8 mouse cellular contexts compared by ENCODE assay signal in genomic region chr2:30807648-30808295, GRCm38 (mm10). TPM values are rescaled to one million over a fixed set of nuclear protein-coding genes. Genes with fewer than 3 reads are reported as not detected.
DNase-seq lines count a peak whose midpoint lies in the region; ATAC-seq and TF ChIP-seq lines count a peak whose summit lies in the region.

Ntmt1 (plus strand) TSS chr2:30807826.

- peak; percentile 95 for ATAC-seq in common myeloid progenitor, adult 5-6 weeks (replicated peaks; ENCODE audit: low read depth, poor library complexity, severe bottlenecking)
- peak; percentile 99 for ATAC-seq in hindbrain, postnatal 0 days
- peak; percentile 97 for ATAC-seq in megakaryocyte, adult 5-6 weeks (ENCODE audit: poor library complexity, severe bottlenecking)

- WGBS in hindbrain, postnatal 0 days: 1% methylated on average over 38 of the region's 44 CpGs

- peak within 1 kb of the TSS; percentile 94 for H3K4me2 ChIP-seq in hindbrain, postnatal 0 days (ENCODE audit: low read depth, low read length)

- TF ChIP-seq CTCF in gastrocnemius, adult 2 months (IDR thresholded peaks at IDR 0.05): no peak
- 0 out of 2 replicates have a peak, but pooled peaks have one; percentile 1 for TF ChIP-seq CTCF in hindbrain, postnatal 0 days (IDR thresholded peaks at IDR 0.05; ENCODE audit: low read depth)
- TF ChIP-seq CTCF in left cerebral cortex, adult 2 months (IDR thresholded peaks at IDR 0.05): no peak

- H3K4me3 ChIP-seq in gastrocnemius, adult 2 months: peak within 1 kb of the TSS; percentile 93
- peak within 1 kb of the TSS; percentile 65 for H3K4me3 ChIP-seq in hindbrain, postnatal 0 days (ENCODE audit: low read length)
- peak within 1 kb of the TSS; percentile 94 for H3K4me3 ChIP-seq in left cerebral cortex, adult 2 months

- intact Hi-C loops in gastrocnemius, adult 2 months (cut with DNase I): no loop called here
- intact Hi-C loops in left cerebral cortex, adult 2 months (cut with DNase I): no loop called here

- H3K9me3 ChIP-seq in hindbrain, postnatal 0 days (ENCODE audit: low read length): no peaks in the 10 kb centered on the region

- H3K27me3 ChIP-seq in hindbrain, postnatal 0 days (ENCODE audit: insufficient read depth, low read length): no peaks in the 10 kb centered on the region

- peak within 1 kb of the TSS; percentile 85 for H3K9ac ChIP-seq in hindbrain, postnatal 0 days (replicated peaks; ENCODE audit: low read length)

- peaks cover 9% of the 10 kb centered on the region; the same call in 1 of the 2 replicates for H3K4me1 ChIP-seq in hindbrain, postnatal 0 days (ENCODE audit: insufficient read depth, low read length)

- peak within 1 kb of the TSS; percentile 97 for H3K27ac ChIP-seq in gastrocnemius, adult 2 months
- peak within 1 kb of the TSS; percentile 86 for H3K27ac ChIP-seq in hindbrain, postnatal 0 days
- H3K27ac ChIP-seq in left cerebral cortex, adult 2 months: peak within 1 kb of the TSS; percentile 91

- peaks cover 2% of the 10 kb centered on the region for H3K36me3 ChIP-seq in hindbrain, postnatal 0 days (ENCODE audit: insufficient read depth, low read length)

- peak; percentile 100 for DNase-seq in ZHBTc4 (ENCODE audit: low read depth, low spot score)
- DNase-seq in gastrocnemius, adult 2 months: peak; percentile 100
- peak; percentile 98 for DNase-seq in hindbrain, postnatal 0 days (ENCODE audit: low spot score)
- DNase-seq in left cerebral cortex, adult 2 months (ENCODE audit: extremely low spot score in 1 of 2, low spot score in 2 of 2): peak; percentile 97 to 99
- DNase-seq in right cerebral cortex, adult 2 months (ENCODE audit: low spot score in 2 of 2): peak; percentile 99
- peak; percentile 100 for DNase-seq in urinary bladder, postnatal 14 days (ENCODE audit: low spot score)

RNA-seq across cellular contexts. Expression of gene Ntmt1, which starts in this region (rescaled TPM):
- 16.4 and 26.9 TPM in 2 replicates for total RNA-seq in common myeloid progenitor, adult 5-6 weeks (2017)
- total RNA-seq in gastrocnemius, adult 2 months (2021): 10 to 100 TPM; 14.3 to 15.6 TPM
- total RNA-seq in hindbrain, postnatal 0 days (2014; rRNA removed): 79.5 and 96.3 TPM in 2 replicates
- 95.9 and 99.6 TPM in 2 replicates for polyA plus RNA-seq in hindbrain, postnatal 0 days (2015; fragmentation: Nextera tagmentation; extraction: Ambion mirVana)
- 10 to 100 TPM; 35.2 to 38.8 TPM for total RNA-seq in left cerebral cortex, adult 2 months (2021)
- total RNA-seq in megakaryocyte, adult 5-6 weeks (2015): 4.1 and 9.5 TPM in 2 replicates
- total RNA-seq in megakaryocyte, adult 5-6 weeks (2017): 7.9 TPM in 2 replicates

Comparison
In these comparisons a context has a peak if more than half of its experiments do, and no peak if none do; other contexts are left out.
1. Peak in every context shown above with its lines: DNase-seq, ATAC-seq, H3K4me3 ChIP-seq and H3K27ac ChIP-seq.